Mouse (Mus musculus): ENCODE data around the gene Pate2. TPM values are rescaled to one million over a fixed set of nuclear protein-coding genes. Genes with fewer than 3 reads are reported as not detected.

Pate2 gene
- polyA plus RNA-seq, 1 experiment from 2014 or later, result 1.3 TPM

DNA sequence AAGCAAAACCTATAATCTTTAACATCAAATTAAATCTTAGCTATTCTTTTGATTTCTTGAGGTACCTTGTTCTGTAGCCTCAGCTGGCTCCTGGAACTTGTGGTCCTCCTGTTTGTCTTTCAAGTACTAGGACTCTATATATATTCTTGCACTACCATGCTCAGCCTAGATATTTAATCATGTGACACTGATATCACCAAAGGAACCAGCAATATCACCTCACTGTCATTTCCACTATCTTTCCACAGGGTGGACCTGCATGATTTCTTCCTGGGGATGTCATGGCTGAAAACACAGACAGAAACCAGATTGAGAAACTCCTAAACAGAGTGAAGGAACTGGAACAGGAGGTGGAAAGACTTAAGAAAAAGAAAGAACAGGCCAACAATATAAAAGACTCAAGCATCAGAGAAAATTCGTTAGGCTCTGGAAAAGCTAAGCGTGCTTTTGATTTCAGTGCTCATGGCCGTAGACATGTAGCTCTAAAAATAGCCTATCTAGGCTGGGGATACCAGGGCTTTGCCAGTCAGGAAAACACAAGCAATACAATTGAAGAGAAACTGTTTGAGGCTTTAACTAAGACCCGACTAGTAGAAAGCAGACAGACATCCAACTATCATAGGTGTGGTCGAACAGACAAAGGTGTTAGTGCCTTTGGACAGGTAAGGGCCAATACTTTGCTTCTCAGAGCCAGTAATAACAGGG is 5.4 kb upstream of the Pate2 start:
- 92% methylated on average over 5 of the region's 5 CpGs for WGBS
- no peak for ATAC-seq (ENCODE audit: low FRiP score)
- no peak overlapping the region for H3K27ac ChIP-seq (ENCODE audit: low read depth, low read length)
- DNase-seq (ENCODE audit: low spot score), result no peak
- H3K4me1 ChIP-seq (replicated peaks; ENCODE audit: control insufficient read depth, insufficient read depth, low read length), result no peaks in the 10 kb centered on the region
- no peak overlapping the region for H3K4me3 ChIP-seq (ENCODE audit: low read depth, low read length)
- H3K9me3 ChIP-seq (ENCODE audit: control insufficient read depth, low read length), result no peaks in the 10 kb centered on the region
- no peak overlapping the region for H3K9ac ChIP-seq (ENCODE audit: low read depth, low read length)
- H3K27me3 ChIP-seq (ENCODE audit: control insufficient read depth, insufficient read depth, low read length), result no peaks in the 10 kb centered on the region
- no peak overlapping the region for H3K4me2 ChIP-seq (replicated peaks; ENCODE audit: low read depth, low read length)
- peaks cover 6% of the 10 kb centered on the region for H3K36me3 ChIP-seq (ENCODE audit: control insufficient read depth, insufficient read depth, low read length)

DNA sequence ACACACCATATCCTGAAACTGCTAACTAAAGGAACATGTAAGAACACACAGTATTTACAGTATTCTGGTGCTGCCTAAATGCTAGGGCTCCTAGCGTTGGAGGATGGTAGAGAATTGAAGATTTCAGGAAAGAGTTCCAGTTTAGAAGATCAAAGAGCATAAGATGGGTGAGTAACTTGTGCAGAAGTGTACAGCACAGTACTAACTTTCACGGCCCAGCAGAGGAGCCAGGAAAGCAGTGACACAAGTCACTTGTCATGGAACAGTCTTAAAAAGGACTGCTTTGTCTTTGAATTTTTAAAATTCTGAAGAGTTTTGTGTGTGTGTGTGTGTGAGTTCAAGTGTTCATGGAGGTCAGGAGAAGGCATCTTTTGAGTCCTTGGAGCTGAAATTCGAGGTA is 2.1 kb upstream of the Pate2 start:
- no peaks in the 10 kb centered on the region for H3K27me3 ChIP-seq (ENCODE audit: control insufficient read depth, insufficient read depth, low read length)
- H3K36me3 ChIP-seq (ENCODE audit: control insufficient read depth, insufficient read depth, low read length), result peaks cover 4% of the 10 kb centered on the region; the same call in 1 of the 2 replicates
- no peak overlapping the region for H3K4me2 ChIP-seq (replicated peaks; ENCODE audit: low read depth, low read length)
- no peaks in the 10 kb centered on the region for H3K9me3 ChIP-seq (ENCODE audit: control insufficient read depth, low read length)
- DNase-seq (ENCODE audit: low spot score), result no peak
- no peaks in the 10 kb centered on the region for H3K4me1 ChIP-seq (replicated peaks; ENCODE audit: control insufficient read depth, insufficient read depth, low read length)
- no peak overlapping the region for H3K4me3 ChIP-seq (ENCODE audit: low read depth, low read length)
- WGBS, result 81% methylated on average over 3 of the region's 3 CpGs
- ATAC-seq (ENCODE audit: low FRiP score), result no peak
- H3K9ac ChIP-seq (ENCODE audit: low read depth, low read length), result no peak overlapping the region
- no peak overlapping the region for H3K27ac ChIP-seq (ENCODE audit: low read depth, low read length)

DNA sequence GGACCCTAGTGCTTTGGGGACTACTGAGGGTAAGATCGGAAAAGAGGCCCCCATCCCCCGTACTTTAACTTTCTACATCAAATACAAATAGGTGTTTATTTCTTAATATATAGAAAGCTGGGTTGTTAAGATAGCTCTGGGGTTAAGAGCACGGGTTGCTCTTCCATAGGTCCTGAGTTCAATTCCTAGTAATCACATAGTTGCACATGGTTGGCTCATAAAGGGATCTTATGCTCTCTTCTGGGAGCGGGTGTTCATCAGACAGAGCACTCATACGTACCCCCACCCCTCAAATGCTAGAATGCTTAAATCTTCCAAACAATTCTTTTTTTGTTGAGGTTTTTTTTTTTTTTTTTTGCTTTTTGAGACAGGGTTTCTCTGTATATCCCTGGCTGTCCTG is 579 bp downstream of the Pate2 start:
- Histone ChIP-seq H3K4me1 (replicated peaks; ENCODE audit: control insufficient read depth, insufficient read depth, low read length) (no peaks in the 10 kb centered on the region), H3K36me3 (ENCODE audit: control insufficient read depth, insufficient read depth, low read length) (no peaks in the 10 kb centered on the region; the same call in 1 of the 2 replicates), H3K27ac (ENCODE audit: low read depth, low read length) (peak overlapping the region; percentile 87; the same call in 1 of the 2 replicates), H3K4me2 (replicated peaks; ENCODE audit: low read depth, low read length) (peak overlapping the region; percentile 77), H3K4me3 (ENCODE audit: low read depth, low read length) (peak overlapping the region; percentile 79), H3K27me3 (ENCODE audit: control insufficient read depth, insufficient read depth, low read length) (peaks cover 2% of the 10 kb centered on the region; the same call in 1 of the 2 replicates), H3K9me3 (ENCODE audit: control insufficient read depth, low read length) (no peaks in the 10 kb centered on the region), H3K9ac (ENCODE audit: low read depth, low read length) (peak overlapping the region; percentile 85)
- peak; percentile 18; the same call in 1 of the 2 replicates for ATAC-seq (ENCODE audit: low FRiP score)
- WGBS, result 12% methylated on average over 5 of the region's 5 CpGs
- no peak for DNase-seq (ENCODE audit: low spot score)

DNA sequence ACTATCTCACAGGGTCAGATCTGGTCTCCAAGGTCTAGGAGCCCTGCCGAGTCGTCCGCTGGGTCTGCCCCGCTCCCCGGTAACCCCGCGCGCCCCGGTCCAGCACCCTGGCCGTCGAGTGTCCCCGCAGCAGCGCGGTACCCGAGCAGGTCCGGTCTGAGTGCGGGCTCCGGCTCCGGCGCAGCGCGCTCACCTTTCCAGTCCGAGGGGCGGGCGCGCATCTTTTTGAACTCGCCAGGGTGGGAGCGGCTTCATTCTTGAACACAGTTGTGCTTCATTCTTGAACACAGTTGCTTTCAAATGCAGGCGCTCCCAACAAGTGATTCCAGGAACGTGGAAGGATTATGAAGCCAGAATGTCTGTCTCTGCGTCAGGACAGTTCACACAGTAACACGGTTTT is 4.3 kb downstream of the Pate2 start:
- Histone ChIP-seq H3K27me3 (ENCODE audit: control insufficient read depth, insufficient read depth, low read length) (peaks cover 2% of the 10 kb centered on the region; the same call in 1 of the 2 replicates), H3K27ac (ENCODE audit: low read depth, low read length) (no peak overlapping the region), H3K36me3 (ENCODE audit: control insufficient read depth, insufficient read depth, low read length) (no peaks in the 10 kb centered on the region), H3K9ac (ENCODE audit: low read depth, low read length) (peak overlapping the region; percentile 31; the same call in 1 of the 2 replicates), H3K9me3 (ENCODE audit: control insufficient read depth, low read length) (no peaks in the 10 kb centered on the region), H3K4me1 (replicated peaks; ENCODE audit: control insufficient read depth, insufficient read depth, low read length) (no peaks in the 10 kb centered on the region), H3K4me2 (replicated peaks; ENCODE audit: low read depth, low read length) (peak overlapping the region; percentile 42), H3K4me3 (ENCODE audit: low read depth, low read length) (peak overlapping the region; percentile 21)
- 4% methylated on average over 31 of the region's 32 CpGs for WGBS
- DNase-seq (ENCODE audit: low spot score) (peak; percentile 27), ATAC-seq (ENCODE audit: low FRiP score) (no peak)

DNA sequence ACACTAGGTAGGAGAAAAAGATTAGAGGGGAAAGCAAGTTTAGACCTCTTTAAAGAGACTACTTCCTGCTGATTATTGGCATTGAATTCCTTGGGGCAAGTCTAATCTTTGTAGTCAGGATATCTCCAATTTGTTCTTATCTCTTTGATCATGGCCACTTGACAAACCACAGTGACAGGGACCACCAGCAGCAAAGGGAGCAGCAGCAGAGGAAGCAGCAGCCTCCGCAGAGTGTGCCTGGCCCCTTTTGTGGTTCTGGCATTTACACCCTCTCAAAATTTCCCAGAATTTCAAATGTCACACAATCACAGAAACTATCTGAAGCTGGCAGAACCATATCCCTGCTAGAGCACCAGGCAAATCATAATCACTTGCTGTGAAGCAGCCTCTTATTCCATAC is 17.6 kb downstream of the Pate2 start:
- WGBS, result 75% methylated on average over 1 of the region's 1 CpGs
- Histone ChIP-seq H3K36me3 (ENCODE audit: control insufficient read depth, insufficient read depth, low read length) (no peaks in the 10 kb centered on the region), H3K9me3 (ENCODE audit: control insufficient read depth, low read length) (no peaks in the 10 kb centered on the region), H3K4me3 (ENCODE audit: low read depth, low read length) (no peak overlapping the region), H3K4me1 (replicated peaks; ENCODE audit: control insufficient read depth, insufficient read depth, low read length) (no peaks in the 10 kb centered on the region), H3K9ac (ENCODE audit: low read depth, low read length) (no peak overlapping the region), H3K4me2 (replicated peaks; ENCODE audit: low read depth, low read length) (no peak overlapping the region), H3K27me3 (ENCODE audit: control insufficient read depth, insufficient read depth, low read length) (no peaks in the 10 kb centered on the region), H3K27ac (ENCODE audit: low read depth, low read length) (no peak overlapping the region)
- ATAC-seq (ENCODE audit: low FRiP score), result no peak
- DNase-seq (ENCODE audit: low spot score), result no peak

DNA sequence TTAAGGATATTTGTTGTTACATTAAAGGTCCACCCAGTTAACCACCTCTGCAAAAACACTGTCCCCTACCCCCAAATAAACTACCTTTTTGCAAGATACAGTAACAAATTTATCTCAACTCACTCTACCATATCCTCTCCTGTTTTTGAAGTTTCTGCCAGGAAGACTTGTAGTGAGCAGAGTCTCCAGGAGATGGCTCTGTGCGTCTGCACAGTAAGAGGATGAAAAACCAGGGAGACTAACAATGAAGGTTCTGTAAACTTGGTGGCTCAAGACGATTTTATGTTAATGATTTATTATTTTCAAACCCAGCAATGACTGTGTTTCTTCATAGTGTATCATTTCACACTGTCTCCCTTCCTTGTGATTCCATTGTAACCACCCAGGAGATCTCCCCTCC is 22.8 kb downstream of the Pate2 start:
- Histone ChIP-seq H3K27me3 (ENCODE audit: control insufficient read depth, insufficient read depth, low read length) (no peaks in the 10 kb centered on the region), H3K4me2 (replicated peaks; ENCODE audit: low read depth, low read length) (no peak overlapping the region), H3K36me3 (ENCODE audit: control insufficient read depth, insufficient read depth, low read length) (no peaks in the 10 kb centered on the region), H3K9me3 (ENCODE audit: control insufficient read depth, low read length) (no peaks in the 10 kb centered on the region), H3K9ac (ENCODE audit: low read depth, low read length) (no peak overlapping the region), H3K4me1 (replicated peaks; ENCODE audit: control insufficient read depth, insufficient read depth, low read length) (no peaks in the 10 kb centered on the region), H3K4me3 (ENCODE audit: low read depth, low read length) (no peak overlapping the region), H3K27ac (ENCODE audit: low read depth, low read length) (no peak overlapping the region)
- peak; percentile 18 for DNase-seq (ENCODE audit: low spot score)
- no peak for ATAC-seq (ENCODE audit: low FRiP score)
- WGBS, result 21% methylated on average over 2 of the region's 2 CpGs

DNA sequence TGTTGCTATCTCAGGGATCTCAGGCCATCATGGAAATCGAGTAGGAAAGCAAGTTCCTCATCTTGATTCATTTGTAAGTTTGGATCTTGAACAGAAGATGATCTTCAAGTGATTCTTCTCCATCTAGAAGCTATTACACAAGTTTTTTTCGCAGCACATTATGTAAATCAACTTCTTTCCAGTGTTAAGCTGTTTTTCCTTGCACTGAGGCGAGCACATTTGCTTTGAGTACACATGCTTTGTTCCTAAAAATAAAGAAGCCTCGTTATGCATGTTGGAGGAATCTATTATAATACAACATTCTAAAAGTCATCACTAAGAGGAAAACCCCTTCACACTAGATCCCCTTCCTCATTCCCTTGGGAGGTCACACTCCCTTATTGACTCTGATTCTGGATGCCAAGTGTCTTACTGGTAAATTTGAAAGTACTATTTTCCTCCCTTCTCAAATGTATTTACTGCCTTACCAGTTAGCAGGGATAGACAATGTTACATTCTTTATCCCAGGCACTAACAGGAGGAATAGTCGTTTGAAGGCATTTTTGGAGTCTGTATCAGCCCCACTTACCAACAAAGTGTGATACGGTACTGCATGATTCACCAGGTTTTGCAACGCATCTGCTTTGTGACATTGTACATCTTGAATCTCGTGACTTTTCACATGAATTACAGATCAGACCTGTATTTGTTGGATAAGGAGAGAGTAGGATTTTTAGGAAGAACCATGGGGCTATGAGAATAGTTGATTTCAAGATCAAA is 37.7 kb downstream of the Pate2 start:
- no peaks in the 10 kb centered on the region for H3K4me1 ChIP-seq (replicated peaks; ENCODE audit: control insufficient read depth, insufficient read depth, low read length)
- no peaks in the 10 kb centered on the region for H3K36me3 ChIP-seq (ENCODE audit: control insufficient read depth, insufficient read depth, low read length)
- ATAC-seq (ENCODE audit: low FRiP score) (no peak), DNase-seq (ENCODE audit: low spot score) (no peak)
- H3K9ac ChIP-seq (ENCODE audit: low read depth, low read length), result no peak overlapping the region
- no peaks in the 10 kb centered on the region for H3K27me3 ChIP-seq (ENCODE audit: control insufficient read depth, insufficient read depth, low read length)
- H3K9me3 ChIP-seq (ENCODE audit: control insufficient read depth, low read length), result no peaks in the 10 kb centered on the region
- no peak overlapping the region for H3K4me2 ChIP-seq (replicated peaks; ENCODE audit: low read depth, low read length)
- H3K4me3 ChIP-seq (ENCODE audit: low read depth, low read length), result no peak overlapping the region
- no peak overlapping the region for H3K27ac ChIP-seq (ENCODE audit: low read depth, low read length)
- 72% methylated on average over 8 of the region's 8 CpGs for WGBS

DNA sequence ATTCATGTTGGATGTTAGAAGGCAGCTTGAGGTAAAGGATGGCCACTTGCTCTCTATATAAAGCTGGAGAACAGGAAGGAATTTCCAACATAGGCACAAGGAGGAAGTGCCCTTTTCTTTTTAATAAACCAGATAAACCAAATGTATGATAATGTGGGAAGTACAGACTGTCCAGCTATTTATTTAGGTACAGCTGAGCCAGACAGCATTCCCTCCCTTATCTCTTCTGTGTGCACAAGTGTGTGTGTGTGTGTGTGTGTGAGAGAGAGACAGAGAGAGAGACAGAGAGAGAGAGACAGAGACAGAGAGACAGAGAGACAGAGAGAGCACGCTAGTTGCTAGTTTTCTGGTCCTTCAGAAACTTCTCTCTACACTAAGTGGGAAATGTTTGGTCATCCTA is 41.8 kb downstream of the Pate2 start, which contains the start of gene Pate4:
TSS of gene Pate4 (minus strand) at position 101 of the 400 bp plus-strand sequence.
- Histone ChIP-seq H3K27ac (ENCODE audit: low read depth, low read length) (no peak within 1 kb of the TSS), H3K36me3 (ENCODE audit: control insufficient read depth, insufficient read depth, low read length) (no peaks in the 10 kb centered on the region)

More for the DNA sequence above, 41.8 kb downstream of the Pate2 start, which contains the start of gene Pate4:
- 81% methylated on average over 1 of the region's 1 CpGs for WGBS
- Histone ChIP-seq H3K9me3 (ENCODE audit: control insufficient read depth, low read length) (no peaks in the 10 kb centered on the region), H3K9ac (ENCODE audit: low read depth, low read length) (no peak within 1 kb of the TSS), H3K4me3 (ENCODE audit: low read depth, low read length) (no peak within 1 kb of the TSS), H3K4me1 (replicated peaks; ENCODE audit: control insufficient read depth, insufficient read depth, low read length) (no peaks in the 10 kb centered on the region), H3K4me2 (replicated peaks; ENCODE audit: low read depth, low read length) (no peak within 1 kb of the TSS), H3K27me3 (ENCODE audit: control insufficient read depth, insufficient read depth, low read length) (no peaks in the 10 kb centered on the region)
- DNase-seq (ENCODE audit: low spot score) (no peak), ATAC-seq (ENCODE audit: low FRiP score) (no peak)
